Mouse (Mus musculus): ENCODE measurements around the gene Llgl2.

Gene Llgl2

DNA sequence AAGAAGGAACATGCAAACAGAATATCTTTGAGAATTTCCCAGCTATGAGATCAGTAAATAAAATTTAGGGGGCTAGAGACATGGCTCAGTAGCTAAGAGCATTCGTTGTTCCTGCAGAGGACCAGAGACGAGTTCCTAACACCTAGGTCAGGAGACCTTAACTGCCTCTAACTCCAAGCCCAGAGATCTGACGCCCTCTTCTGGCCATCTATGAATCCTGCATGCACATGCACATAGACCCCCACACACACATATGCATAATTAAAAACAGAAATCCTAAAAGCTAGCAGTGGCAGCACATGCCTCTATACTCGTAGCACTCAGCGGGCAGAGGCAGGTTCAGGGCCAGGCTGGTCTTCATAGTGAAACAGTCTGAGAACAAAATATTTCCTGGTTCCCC is 52.6 kb downstream of the Llgl2 start:
- no peak for DNase-seq (ENCODE audit: low spot score)

DNA sequence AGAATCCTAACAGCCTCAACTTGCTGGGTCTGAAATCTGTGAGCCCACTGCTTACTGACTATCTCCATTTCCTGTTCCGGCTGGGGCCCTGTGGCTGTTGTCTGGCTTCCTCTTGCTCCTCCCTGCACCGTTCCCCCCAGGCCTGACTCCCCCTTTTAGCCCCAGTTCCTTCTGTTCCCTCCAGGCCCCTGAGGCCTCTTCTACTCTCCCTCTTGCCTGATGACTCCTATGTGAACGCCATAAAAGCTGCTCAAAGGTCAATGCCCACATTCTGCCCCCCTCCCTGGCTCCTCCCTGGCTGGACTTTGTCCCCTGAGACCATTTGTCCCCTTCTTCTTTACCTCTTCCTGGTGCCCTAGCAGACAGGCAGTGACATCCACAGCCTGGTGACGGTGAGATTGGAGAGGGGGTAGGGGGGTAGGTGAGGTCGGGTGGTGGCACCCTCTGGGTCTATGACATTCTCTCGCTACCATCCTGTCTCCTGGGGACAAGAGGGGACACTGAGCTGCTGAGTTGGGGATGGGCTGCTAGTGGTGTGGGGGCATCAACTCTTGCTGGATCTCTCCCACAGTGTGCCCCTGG is 53.4 kb downstream of the Llgl2 start:
- no peak for DNase-seq (ENCODE audit: low spot score)

DNA sequence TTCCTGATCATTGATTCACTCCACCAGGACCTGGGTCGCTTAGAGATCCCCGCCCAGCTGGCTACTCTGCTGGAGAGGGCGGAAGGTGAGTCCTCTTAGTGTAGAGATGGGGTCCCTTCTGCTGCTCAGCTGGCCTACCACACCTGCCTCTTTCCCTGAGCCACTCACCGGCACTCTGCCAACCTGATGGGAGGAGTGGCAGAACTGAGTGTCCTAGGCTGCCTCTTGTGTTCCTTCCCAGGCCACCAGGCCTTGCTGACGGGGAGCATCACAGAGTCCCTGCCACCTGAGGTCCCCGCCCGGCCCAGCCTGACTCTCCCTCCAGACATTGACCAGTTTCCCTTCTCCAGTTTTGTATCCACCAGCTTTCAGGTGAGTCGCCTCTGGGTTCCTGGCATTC is 54.2 kb downstream of the Llgl2 start:
- DNase-seq (ENCODE audit: low spot score) = no peak

DNA sequence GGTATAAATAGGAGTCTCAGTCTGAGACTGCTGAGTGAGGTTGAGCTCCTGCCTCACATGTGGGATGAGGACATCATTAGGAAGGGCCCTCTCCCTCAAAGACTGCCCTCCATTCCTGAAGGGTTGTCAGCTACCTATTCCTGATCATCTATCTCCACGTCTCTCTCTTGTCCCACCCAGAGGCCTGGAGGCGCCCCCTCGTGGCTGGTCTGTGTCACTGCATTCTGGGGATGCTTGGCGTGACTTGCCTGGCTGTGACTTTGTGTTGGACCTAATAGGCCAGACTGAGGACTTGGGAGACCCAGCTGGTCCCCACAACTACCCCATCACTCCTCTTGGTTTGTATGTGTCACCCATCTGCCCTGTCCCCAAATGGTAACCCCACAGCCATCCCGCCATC is 57.2 kb downstream of the Llgl2 start:
- no peak for DNase-seq (ENCODE audit: low spot score)

DNA sequence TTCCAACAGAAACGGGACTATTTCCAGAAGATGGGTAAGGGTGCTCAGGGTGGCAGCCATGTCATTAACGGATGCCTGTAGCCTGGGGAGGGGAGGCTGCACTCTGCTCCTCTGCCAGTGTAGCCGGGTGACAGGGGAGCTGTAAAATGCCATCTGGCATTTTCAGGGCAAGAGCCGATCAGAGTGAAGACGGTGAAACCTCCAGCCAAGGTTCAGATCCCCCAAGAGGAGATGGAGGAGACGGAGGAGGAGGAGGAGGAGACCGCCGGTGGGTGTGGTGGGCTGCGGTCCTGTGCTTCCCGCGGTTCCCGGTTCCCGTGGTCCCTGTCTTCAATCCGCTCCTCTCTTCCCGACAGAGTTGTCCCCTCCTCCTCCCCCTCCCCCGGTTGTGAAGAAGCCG is 59.4 kb downstream of the Llgl2 start:
- DNase-seq (ENCODE audit: low spot score) = no peak

DNA sequence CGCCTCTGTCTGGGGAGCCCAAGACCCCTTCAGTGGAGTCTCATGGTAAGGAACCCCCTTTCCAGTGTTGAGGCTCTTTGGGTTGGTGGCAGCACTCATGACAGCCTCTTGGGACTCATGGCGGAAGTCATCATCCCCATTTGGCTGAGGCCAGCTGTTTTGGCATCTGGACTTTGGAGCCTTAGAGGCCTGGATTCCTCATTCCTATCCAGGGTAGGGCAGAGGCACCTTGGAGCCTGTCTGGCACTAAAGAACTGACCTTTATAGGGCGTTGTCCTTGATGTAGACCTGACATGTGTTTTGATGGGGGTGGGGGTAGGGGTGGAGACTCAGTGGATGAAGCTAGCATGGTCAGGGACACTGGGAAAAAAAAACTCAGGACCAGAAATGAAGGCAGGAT is 60.5 kb downstream of the Llgl2 start:
- DNase-seq (ENCODE audit: low spot score) = no peak

DNA sequence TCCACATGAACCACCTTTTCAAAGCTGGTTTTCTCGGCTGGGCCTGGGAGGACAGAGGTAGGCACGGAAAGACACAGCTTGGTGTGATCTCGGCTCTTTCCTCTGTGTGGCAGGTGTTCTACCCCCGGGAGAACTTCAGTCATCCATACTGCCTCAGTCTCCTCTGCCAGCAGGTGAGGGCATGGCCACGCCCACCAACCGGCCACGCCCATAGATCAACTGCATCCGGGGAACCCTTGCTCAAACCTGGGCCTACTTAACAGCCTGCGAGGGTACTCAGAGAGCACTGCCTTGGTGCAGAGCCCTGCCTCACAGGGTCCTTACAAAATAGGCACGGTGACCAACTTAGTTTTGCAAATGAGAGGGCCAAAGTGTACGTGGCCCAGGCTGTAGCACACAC is 61.4 kb downstream of the Llgl2 start:
- DNase-seq (ENCODE audit: low spot score) = no peak

DNA sequence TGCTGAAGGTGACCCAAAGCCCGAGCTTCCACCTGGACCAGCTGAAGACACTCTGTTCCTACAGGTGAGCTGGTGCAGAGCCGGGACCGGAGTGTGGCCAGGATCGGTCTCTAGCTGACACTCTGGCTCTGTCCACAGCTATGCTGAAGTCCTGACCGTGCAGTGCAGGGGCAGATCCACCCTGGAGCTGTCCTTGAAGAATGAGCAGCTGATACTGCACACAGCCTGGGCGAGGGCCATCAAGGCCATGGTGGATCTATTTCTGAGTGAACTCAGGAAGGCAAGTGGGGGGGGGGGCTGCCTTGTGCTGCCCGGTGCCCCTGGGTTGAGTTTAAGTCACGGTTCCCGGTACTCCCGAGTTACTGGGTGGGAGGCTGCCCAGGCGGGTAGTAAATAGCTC is 62.6 kb downstream of the Llgl2 start:
- no peak for DNase-seq (ENCODE audit: low spot score)

DNA sequence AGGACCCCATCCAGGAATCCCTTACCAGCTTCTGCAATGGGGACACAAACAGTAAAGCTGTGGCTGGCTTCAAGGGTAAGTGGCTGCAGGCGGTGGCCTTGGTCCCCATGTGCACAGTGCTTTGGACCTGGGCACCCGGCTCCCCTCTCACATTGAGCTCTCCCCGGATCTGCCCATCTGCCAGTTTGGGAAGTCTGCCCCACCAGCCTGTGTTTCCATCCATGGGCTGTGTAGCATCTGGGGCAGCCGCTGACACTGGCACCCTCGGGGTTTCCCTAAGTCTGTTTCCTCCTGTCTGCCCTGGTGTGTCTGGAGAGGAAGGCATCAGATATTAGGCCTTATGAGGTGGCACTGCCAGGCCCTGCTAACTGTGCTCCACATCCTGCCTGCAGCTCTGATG is 64.2 kb downstream of the Llgl2 start:
- no peak for DNase-seq (ENCODE audit: low spot score)

DNA sequence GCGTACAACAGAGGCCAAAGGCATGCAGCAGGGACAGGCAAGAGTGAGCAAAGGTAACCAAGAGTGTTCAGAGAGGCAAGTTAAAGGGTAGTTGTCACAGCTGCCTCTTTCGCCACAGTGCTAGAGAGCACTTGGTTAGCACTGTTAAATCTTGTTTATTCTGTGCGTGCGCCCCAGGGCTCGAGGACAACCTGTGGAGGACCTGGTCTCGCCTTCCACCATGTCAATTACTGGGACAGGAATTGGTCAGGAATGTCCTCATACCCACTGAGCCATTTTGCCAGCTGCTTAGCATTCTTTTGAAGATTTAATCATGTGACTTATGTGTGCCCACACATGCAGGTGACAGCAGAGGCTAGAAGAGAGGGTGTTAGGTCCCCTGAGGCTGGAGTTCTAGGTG is 65.3 kb downstream of the Llgl2 start:
- no peak for DNase-seq (ENCODE audit: low spot score)

DNA sequence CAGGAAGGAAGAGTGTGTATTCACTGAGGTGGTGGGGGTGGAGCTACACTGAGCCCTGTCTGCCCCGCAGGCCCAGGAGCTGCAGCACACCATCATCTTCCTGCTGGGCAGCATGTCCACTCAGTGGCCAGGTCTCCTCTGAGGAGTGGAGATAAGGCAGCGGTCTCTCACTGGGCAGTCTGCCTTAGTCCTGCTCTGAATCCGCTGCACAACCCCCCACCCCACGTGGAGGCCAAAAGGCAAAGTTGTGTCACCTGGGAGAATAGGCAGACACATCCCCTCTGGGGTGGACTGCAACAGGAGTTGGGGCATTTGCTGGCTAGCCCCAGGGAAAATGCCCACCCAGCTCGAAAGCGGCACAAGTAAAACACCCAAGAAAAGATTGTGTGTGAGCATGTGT is 68.4 kb downstream of the Llgl2 start:
- DNase-seq (ENCODE audit: low spot score) = no peak

DNA sequence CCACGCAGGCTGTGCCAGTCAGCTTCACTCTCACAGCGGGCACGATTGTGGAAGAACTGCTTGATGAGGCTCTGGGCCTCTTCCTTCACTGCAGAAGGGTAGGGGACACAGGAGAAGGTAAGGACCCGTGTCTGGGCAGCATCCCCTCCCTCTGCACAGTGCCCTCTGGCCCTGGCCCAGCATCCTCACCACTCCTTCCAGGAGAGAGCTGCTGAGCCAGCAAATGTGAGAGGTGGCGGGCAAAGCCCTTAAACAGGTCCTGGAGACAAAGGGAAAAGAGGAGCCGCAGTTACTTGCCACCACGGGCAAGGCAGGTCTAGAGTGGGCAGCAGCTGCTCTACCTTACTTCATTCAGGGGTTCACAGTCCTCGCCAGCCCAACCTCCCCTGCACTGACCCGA is 69.2 kb downstream of the Llgl2 start:
- DNase-seq (ENCODE audit: low spot score) = no peak

DNA sequence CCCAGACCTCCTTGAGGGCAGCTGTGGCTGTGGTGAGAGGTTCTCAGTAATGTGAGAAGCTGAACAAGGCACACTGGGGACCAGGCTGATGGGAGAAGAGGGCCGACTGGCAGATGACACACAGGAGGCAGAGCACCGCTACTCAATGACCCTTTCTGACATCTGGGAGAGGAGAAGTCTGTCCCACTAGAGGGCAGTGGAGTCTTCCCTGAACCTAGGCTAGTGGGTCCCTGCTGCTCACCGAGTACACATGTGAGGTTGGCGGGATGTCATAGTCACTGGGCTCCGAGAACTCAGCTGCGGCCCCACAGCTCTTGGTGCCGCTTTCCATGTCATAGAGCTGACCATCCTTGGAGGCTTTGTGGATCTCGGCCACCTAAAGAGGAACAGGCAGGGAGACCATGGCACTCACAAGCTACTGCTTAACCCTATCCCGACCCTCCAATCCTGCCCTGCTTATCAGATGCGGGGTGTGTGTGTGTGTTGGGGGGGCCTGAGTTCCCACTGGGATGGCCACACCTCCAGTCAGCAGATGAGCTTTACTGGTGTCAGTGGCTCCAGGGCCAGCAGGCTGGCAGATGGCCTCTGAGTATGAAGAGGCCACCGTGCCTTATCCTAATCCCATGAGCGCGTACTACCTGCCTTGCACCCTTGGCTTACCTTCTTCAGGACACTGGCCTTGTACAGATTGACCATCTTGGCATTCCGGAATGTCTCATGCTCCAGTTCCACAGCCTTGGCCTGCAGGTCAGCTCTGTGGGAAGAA is 71.1 kb downstream of the Llgl2 start:
- DNase-seq (ENCODE audit: low spot score) = no peak

DNA sequence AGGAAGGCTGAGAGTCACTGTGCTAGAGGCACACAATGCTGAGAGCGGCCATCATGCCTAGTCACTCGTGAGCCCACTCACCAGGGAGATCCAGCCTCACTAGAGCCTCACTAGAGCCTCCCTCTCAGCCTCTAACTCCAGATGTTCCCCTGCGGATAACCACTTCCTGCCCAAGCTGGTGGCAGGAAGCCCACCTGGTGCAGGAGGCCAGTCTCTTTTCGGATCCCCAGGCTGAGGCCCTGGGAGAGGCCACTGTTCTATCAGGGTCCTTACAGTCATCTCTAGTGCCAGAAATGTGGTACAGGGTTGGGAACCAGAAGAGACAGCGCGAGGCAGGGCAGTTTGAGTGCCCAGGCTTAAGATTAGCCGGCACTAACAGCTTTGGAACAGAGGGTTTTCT is 74.6 kb downstream of the Llgl2 start:
- DNase-seq (ENCODE audit: low spot score) = no peak

DNA sequence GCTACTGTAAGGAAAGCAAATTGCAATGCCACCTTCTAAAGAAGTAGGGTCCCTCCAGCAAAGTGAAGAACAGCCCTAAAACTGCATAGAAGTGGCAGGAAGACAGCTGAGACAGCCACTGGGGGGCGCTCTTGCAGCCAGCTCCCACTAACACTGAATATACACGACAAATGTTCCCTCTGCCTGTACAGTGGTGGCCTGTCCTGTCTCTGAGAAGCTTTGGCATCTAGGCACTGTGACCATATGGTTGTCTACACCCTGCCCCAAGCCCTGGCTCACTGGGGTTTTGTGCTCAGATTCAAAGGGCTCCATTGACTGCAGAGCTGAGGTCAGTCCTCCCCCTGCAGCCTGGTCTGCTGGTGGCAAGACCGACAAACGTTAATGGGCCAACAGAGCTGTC is 75.0 kb downstream of the Llgl2 start:
- DNase-seq (ENCODE audit: low spot score) = peak; percentile 36

DNA sequence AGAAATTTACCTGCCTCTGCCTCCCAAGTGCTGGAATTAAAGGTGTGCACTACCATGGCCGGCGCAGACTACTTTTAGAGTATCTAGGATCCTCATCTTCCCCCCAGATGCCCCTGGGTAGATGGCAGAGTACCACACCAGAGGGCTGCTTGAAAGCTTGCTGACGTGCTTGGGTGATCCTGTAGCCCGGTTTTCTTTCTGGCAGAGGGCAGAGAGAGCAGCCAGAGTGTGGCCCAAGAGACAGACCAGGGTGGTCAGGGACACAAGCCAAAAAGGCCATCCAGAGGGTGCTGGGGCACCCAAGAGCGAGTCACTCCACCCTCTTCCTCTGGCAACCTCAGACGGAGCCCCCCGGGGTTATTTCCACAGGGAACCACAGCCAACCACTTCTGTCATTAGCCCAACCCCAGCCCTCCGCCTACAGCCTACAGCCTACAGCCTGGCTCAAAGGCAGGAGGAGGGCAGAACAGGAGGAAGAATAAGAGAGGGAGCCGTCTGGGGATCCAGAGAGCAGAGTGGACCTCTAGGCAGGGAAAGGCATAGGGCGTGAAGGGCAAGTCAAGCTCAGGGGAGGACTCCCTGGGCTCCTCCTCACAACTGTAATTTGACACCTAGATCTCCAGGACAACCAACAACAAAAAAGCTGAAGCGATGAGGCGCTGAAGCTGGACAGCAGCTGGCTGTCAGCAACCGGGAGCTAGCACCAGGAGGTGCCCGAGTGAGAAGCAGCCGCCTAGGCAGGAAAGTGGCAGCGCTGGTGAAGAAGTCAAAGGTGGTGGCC is 75.8 kb downstream of the Llgl2 start, which contains the start of gene Smim5:
TSS of gene Smim5 (plus strand) at position 481 of the 781 bp plus-strand sequence.
- DNase-seq (ENCODE audit: low spot score) = peak; percentile 53

DNA sequence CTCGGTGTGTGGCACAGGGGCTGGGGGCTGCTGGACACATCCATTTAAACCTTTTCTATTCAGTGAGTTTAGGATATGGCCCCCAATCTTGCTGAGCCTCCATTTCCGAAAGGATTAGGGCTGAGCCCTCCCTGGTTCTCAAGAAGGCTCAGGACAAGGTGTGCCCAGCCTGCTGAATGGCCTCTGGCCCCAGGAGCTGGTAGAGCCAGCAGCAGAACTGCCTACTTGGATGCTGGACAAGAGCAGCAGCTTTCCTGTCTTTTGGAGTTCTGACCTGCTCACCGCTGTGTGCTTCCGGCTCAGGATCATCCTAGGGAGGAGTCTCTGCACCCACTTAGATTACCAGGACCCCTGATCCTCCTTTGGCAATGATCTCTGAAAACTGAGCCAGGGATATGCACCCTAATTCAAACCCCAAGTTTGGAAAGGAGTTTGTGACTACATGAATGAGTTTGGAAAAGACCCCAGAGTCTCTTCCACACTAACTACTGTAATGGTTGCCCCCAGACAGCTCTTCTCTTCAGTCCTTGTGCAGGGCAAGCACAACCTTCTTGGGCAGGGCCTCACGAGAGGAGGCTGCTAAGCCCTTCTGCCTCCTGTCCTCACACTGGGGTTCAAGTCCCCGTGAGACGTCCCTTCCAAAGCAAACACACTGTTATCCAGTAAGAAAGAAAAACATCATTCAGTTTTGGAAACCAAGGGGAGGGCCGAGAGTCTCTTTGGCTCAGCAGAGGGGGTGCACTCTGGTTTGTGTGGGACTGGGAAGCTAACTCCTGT is 76.9 kb downstream of the Llgl2 start:
- no peak for DNase-seq (ENCODE audit: low spot score)

DNA sequence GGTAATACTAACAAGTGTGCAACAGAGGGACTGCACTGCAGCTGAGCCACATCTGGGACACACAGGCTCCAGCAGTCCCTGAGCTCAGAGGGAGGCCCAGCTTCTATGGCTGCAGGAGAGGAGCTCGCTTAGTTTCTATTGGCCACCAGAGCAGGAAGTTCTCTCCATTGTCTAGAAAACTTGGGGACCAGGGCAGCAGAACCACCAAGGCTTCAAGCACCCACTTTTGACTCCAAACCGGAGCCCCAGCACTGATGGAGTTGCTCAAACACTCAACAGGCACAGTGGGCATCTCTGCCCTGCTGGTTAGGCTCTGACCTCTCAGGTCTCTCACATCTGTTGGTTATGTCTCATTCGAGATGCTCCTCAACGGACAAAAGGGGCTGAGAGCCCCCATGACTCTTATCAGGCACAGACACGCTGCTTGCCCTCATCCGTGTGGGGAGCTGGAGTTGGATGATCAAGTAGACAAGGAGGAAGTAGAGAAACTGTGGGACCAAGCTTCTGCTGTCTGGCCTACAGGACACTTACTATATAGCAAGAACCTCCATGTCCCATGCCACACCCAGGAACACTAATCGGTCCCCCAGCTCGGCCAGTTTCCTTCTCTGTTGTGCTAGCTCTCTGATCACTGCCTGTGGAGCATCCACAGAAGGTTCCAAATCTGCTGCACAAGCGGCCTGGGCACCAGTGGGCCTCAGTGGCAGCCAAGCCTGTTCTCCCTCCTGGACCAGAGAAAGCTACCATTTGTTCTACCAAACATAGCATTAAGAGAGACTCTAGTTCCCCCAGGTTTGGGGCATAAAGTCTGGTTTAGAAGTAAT is 77.7 kb downstream of the Llgl2 start:
- no peak for DNase-seq (ENCODE audit: low spot score)

DNA sequence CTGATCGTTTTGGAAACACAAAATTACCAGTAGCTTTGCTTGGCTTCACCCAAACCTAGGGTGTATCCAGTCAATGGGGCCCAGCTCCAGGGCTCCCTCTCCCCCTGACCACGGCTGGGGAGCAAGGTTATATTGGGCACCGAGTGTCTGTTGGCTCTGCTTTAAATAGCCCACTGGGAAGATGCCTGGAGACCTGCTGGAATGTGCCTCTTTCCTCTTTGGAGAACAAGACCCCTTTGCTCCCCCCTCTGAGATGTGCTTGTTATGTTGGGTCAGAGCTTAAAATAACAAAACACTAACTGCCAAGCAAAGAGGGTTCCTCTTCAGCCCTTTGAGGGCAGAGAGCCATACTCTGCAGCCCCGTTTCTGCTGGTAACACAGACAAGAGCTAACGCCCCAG is 78.3 kb downstream of the Llgl2 start:
- no peak for DNase-seq (ENCODE audit: low spot score)

DNA sequence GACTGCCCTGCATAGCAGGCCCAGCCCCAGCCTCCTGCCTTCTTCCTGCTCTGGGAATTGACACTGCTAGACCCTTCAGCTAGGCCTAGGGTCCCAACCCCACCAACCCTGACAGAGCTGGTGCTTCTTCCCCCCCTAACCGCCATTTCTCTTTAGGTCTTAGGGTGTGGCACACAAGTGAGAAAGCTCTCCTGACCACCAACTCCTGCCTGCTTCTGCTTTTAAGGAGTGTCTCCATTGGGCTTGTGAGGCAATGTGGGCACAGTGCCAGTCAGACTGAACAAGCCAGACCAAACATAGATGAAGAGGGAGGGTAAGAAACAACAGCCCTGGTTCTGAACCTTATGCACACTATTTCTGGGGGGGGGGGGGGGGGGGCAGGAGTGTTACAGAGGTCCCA is 79.0 kb downstream of the Llgl2 start:
- peak; percentile 85 for DNase-seq (ENCODE audit: low spot score)

DNA sequence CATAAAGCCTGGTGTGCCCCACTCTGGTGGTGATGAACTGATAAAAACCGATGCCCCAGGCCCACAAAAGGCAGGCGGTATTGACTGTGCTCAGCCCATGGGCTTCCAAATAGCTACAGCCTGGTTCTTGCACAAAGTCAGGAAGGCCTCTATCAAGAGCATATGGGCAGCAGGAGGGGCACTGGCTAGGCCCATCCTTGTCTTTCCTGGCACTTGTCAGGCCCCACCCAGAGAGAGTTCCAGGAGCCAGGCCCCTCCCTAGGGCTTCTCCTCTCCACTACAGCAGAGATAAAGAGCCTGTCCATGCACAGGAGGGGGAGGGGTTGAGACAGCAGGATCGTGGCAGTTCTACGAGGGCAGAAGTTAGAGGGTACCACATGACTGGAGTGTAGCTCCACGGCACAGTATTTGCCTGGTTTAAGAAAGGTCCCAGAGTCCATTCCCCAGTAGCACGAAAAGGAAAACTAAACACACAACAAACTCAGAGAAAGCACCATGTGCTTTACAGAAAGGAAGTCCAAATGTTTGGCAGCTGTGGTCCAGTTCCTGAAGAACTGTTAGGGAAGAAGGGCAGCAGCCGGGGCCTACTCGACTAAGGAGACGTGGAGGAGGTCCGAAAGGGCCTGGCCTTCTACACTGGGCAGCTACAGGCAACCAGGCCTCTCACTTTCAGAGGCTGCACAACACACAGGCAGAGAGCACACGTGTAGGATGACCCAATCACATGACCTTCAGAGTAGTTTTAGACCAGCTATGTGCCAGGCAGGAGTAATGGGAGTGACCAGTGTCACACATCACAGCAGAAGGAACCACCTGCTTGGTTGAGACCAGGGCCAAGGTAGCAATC is 79.8 kb downstream of the Llgl2 start:
- DNase-seq (ENCODE audit: low spot score) = peak; percentile 55

Measured in urinary bladder, postnatal 14 days (tissue).